Mouse (Mus musculus) hindbrain, embryonic 11.5 days (tissue): Measurements from ENCODE around the gene Pfkp. TPM values are rescaled to one million over a fixed set of nuclear protein-coding genes. Genes with fewer than 3 reads are reported as not detected.
A peak's percentile ranks its signal among the peaks of the same experiment; 100 is the strongest.

Experiments used
- ATAC-seq: fragments of 200-750 bp; cut with Nextera tagmentation; 2 replicates; pipeline ENCODE4 v1.8.0; 2017; ENCODE audit warnings: mild to moderate bottlenecking, moderate TSS enrichment, moderate library complexity; ENCODE audit not compliant: low FRiP score
- DNase-seq: peaks from one replicate; pipeline ENCODE4 v3.0.0-alpha.2; 2015; ENCODE audit warnings: low spot score
- H3K27ac ChIP-seq: fragments of 300-500 bp; sonication (generic); 2 replicates; pipeline ENCODE4 v1.5.1; 2014; ENCODE audit warnings: mild to moderate bottlenecking, low read depth, low read length
- H3K27me3 ChIP-seq: fragments of 300-500 bp; sonication (generic); 2 replicates; pipeline ENCODE4 v1.6.1; 2014; ENCODE audit warnings: mild to moderate bottlenecking, low read length, moderate library complexity, mixed read lengths; ENCODE audit not compliant: control insufficient read depth, insufficient read depth
- H3K36me3 ChIP-seq: fragments of 300-500 bp; sonication (generic); 2 replicates; pipeline ENCODE4 v1.6.1; 2014; ENCODE audit warnings: mild to moderate bottlenecking, low read length, moderate library complexity, mixed read lengths; ENCODE audit not compliant: control insufficient read depth, insufficient read depth
- H3K4me1 ChIP-seq: fragments of 300-500 bp; sonication (generic); replicated peaks from 2 replicates; pipeline ENCODE4 v1.6.1; 2014; ENCODE audit warnings: low read length, mixed read lengths; ENCODE audit not compliant: control insufficient read depth, insufficient read depth
- H3K4me2 ChIP-seq: fragments of 300-500 bp; sonication (generic); replicated peaks from 2 replicates; pipeline ENCODE4 v1.6.1; 2014; ENCODE audit warnings: mild to moderate bottlenecking, low read depth, low read length
- H3K4me3 ChIP-seq: fragments of 300-500 bp; sonication (generic); 2 replicates; pipeline ENCODE4 v1.5.1; 2014; ENCODE audit warnings: low read depth, low read length
- H3K9ac ChIP-seq: fragments of 300-500 bp; sonication (generic); 2 replicates; pipeline ENCODE4 v1.6.1; 2014; ENCODE audit warnings: low read depth, low read length
- H3K9me3 ChIP-seq: fragments of 300-500 bp; sonication (generic); 2 replicates; pipeline ENCODE4 v1.6.1; 2016; ENCODE audit warnings: low read length; ENCODE audit not compliant: control insufficient read depth
- WGBS: fragments of 180-500 bp; shearing (Covaris S2); extraction: QIAGEN DNeasy Blood & Tissue Kit; methylation state at CpG from one replicate; pipeline ENCODE4 v1.1.7; 2014; 5-methylcytosine and 5-hydroxymethylcytosine counted together
- polyA plus RNA-seq: library from polyadenylated mRNA; unstranded; fragments of >200 nt; fragmentation: Nextera tagmentation; extraction: Ambion mirVana; gene quantifications from 2 replicates; pipeline ENCODE4 v1.2.1, GENCODE M21; 2014

Pfkp gene
- polyA plus RNA-seq: 46.8 and 56.5 TPM in 2 replicates

DNA sequence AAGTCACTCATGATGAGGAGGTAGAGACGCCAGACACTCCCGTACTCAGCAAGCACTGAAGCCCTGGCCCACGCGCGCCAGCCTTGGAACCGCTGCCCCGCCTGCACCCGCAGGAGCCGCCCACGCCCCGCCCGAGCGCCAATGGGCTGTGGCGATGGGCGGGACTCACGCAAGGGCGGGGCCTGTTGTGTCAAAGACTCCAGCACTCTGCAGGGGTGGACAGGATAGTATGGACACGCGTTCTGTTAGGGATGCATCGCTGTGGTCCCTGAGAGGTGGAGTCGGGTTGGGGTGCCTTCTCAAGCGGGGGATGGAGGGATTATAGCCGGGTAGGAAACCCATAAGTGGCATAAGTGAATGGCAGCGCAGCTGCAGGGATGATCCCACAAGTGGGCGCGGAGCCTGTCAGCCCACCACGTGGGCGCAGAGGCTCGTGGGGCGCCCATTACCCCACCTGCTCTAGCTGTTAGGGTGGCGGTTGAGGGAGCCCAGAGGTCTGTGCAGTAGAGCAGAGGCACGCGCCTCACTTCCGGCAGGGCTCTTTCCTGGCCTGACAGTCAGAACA, at the start of gene Pfkp:
TSS of gene Pfkp (minus strand) at position 109 of the 565 bp plus-strand sequence.
- Histone ChIP-seq H3K4me1 (no peaks in the 10 kb centered on the region; the same call in 1 of the 2 replicates), H3K4me2 (peak within 1 kb of the TSS; percentile 99), H3K27ac (no peak within 1 kb of the TSS), H3K9me3 (no peaks in the 10 kb centered on the region), H3K9ac (peak within 1 kb of the TSS; percentile 49), H3K36me3 (no peaks in the 10 kb centered on the region), H3K27me3 (no peaks in the 10 kb centered on the region), H3K4me3 (peak within 1 kb of the TSS; percentile 55)
- DNase-seq (peak; percentile 90), ATAC-seq (peak; percentile 95)
- 3% methylated on average over 34 of the region's 34 CpGs for WGBS

DNA sequence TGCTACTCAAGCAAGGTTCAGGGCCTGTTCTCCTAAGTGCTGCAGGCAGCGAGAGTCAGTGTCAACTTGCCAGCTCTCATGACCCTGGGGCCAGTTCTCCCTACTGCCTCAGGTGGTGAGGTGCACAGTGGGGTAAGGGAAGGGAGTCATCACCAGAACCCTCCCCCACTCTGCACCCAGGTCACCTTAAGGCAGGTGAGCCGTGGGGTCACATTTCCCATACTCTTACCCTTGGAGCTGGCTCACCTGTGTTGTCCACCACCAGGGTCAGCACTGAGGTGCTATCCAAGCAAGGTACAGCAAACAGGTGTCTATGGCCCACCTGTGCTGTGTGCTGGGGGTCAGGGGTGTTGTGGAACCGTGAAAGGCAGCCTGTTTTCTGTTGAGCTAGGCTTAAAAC, 42.0 kb upstream of the Pfkp start:
- WGBS: 84% methylated on average over 3 of the region's 3 CpGs
- ATAC-seq: peak; percentile 25; the same call in 1 of the 2 replicates
- no peak overlapping the region for H3K4me2 ChIP-seq

DNA sequence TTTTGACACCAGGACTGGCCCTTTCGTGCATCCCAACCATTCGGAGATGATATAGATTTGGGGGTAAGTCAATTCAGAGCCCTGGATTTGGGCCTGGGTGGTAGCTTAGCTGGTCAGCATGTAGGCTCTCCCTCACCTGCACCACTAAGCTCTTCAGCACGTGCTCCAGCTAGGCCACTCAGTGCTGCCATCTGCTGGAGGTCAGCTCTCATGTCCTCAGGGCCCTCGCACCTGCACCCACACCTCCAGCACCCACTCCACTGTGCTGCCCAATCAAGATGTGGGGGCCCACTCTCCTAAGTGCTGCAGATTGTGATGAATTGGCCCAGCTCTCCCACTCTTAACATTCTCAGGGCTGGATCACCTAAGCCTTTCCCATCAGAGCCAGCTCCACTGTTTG, 41.4 kb upstream of the Pfkp start:
- H3K4me3 ChIP-seq: no peak overlapping the region
- no peak overlapping the region for H3K4me2 ChIP-seq
- H3K9ac ChIP-seq: no peak overlapping the region
- H3K27ac ChIP-seq: no peak overlapping the region
- peak; percentile 38 for DNase-seq
- 72% methylated on average over 4 of the region's 4 CpGs for WGBS
- peak; percentile 57 for ATAC-seq
- no peaks in the 10 kb centered on the region for H3K4me1 ChIP-seq
- H3K9me3 ChIP-seq: no peaks in the 10 kb centered on the region
- no peaks in the 10 kb centered on the region for H3K27me3 ChIP-seq
- no peaks in the 10 kb centered on the region for H3K36me3 ChIP-seq

More for the DNA sequence above, 42.0 kb upstream of the Pfkp start:
- Histone ChIP-seq H3K9me3 (no peaks in the 10 kb centered on the region), H3K9ac (no peak overlapping the region), H3K4me1 (no peaks in the 10 kb centered on the region), H3K27ac (no peak overlapping the region), H3K4me3 (no peak overlapping the region), H3K27me3 (no peaks in the 10 kb centered on the region), H3K36me3 (no peaks in the 10 kb centered on the region)
- DNase-seq: no peak

DNA sequence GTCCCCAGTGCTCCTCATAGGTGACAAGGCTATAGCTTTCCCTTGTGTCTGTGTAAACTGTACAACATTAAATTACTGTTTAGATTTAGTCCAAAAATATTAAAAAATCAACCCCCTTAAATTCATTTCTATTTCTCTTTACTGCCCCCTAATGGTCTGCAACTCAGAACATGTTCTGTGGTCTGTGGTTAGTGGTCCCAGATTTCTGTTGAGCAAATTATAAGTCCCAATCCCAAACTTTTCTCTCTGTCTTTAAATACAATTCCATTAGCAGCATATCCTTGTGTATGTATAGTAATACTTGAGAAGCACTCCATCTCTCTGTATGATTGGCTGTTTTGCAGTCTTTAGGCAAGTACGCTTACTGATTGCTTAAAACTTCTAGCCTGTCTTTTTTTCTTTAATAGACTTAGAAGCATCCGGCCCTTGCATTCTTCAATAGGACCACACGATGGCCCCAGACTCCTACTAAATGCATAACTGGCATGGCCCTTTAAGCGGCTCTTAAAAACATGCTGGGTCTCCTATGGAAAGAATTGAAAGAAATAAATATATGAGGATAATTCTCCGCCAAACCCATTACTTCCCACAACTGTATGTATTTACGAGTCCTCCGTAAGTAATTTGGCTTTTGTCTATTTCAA, 40.3 kb upstream of the Pfkp start:
- no peak overlapping the region for H3K27ac ChIP-seq
- H3K4me1 ChIP-seq: no peaks in the 10 kb centered on the region
- DNase-seq (peak; percentile 69), ATAC-seq (peak; percentile 65; the same call in 1 of the 2 replicates)
- 60% methylated on average over 7 of the region's 7 CpGs for WGBS
- H3K4me3 ChIP-seq: no peak overlapping the region
- no peaks in the 10 kb centered on the region for H3K9me3 ChIP-seq
- no peak overlapping the region for H3K9ac ChIP-seq
- no peaks in the 10 kb centered on the region for H3K36me3 ChIP-seq
- no peaks in the 10 kb centered on the region for H3K27me3 ChIP-seq
- H3K4me2 ChIP-seq: no peak overlapping the region

DNA sequence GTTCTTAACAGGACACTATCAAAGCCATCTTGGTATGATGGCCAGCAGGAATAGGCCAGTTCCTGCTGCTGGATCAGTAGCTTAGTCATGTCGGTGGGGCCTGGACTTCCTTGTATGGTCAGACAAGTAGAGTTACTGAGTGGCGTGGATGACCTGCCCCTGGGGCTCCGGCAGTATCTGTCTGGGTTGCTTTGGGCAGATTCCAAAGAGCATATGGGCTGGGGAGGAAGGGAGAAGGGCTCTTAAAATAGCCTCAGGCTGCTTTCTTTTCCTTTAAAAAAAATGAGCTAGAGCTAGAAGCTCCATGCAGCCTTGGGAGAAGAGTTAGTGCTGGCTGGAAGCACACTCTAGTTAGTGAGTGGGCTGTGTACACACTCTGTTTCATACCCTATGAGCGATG, 18.3 kb upstream of the Pfkp start:
- Histone ChIP-seq H3K27me3 (no peaks in the 10 kb centered on the region), H3K4me1 (no peaks in the 10 kb centered on the region), H3K36me3 (no peaks in the 10 kb centered on the region), H3K9ac (no peak overlapping the region), H3K4me3 (no peak overlapping the region), H3K9me3 (no peaks in the 10 kb centered on the region), H3K4me2 (no peak overlapping the region), H3K27ac (no peak overlapping the region)
- no peak for DNase-seq
- ATAC-seq: no peak
- 92% methylated on average over 4 of the region's 4 CpGs for WGBS

DNA sequence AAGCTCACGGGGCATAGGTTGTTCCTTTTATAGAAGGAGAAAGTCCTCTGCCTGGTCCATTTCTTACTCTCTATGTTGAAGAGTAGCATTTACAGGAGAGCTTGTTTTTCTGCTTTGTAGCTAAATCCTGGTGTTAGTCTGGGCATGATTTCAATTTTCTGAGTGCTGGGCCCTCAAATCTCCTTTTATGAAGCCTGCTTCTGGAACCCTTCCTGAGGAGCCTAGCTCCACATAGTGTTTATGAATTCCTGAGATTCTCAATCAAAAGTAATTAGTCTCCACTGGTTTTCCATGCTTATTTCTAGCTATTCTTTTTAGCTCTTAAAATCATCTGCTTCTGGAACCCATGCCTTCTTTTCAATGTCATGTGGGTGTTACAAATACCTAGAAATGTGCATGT, 16.9 kb upstream of the Pfkp start:
- Histone ChIP-seq H3K4me1 (no peaks in the 10 kb centered on the region), H3K27ac (no peak overlapping the region), H3K36me3 (no peaks in the 10 kb centered on the region), H3K4me2 (no peak overlapping the region), H3K9ac (no peak overlapping the region), H3K27me3 (no peaks in the 10 kb centered on the region), H3K9me3 (no peaks in the 10 kb centered on the region), H3K4me3 (no peak overlapping the region)
- 81% methylated on average over 1 of the region's 1 CpGs for WGBS
- ATAC-seq: no peak
- DNase-seq: no peak

DNA sequence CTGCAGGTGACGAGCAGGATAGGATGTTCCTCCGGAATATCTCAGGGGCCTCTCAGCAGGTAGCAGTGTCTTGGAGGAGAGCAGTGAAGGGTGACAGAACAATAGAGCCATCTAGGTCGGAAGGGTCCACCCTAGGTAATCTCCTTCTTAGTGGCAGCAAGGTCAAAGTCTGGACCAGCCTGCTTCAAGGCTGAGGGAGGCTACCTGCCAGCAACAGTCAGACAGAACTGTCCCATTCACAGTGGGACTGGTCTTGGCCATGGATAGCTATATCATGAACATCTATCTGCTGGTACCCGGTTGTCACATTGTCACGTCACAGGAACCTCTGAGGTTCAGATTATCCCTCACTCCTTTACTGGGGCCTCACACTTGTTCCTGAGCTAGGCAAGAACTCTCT, 15.6 kb upstream of the Pfkp start:
- Histone ChIP-seq H3K9ac (no peak overlapping the region), H3K36me3 (no peaks in the 10 kb centered on the region), H3K27me3 (no peaks in the 10 kb centered on the region), H3K4me2 (no peak overlapping the region), H3K9me3 (no peaks in the 10 kb centered on the region), H3K4me1 (no peaks in the 10 kb centered on the region), H3K4me3 (no peak overlapping the region), H3K27ac (no peak overlapping the region)
- no peak for ATAC-seq
- WGBS: 69% methylated on average over 5 of the region's 5 CpGs
- no peak for DNase-seq

DNA sequence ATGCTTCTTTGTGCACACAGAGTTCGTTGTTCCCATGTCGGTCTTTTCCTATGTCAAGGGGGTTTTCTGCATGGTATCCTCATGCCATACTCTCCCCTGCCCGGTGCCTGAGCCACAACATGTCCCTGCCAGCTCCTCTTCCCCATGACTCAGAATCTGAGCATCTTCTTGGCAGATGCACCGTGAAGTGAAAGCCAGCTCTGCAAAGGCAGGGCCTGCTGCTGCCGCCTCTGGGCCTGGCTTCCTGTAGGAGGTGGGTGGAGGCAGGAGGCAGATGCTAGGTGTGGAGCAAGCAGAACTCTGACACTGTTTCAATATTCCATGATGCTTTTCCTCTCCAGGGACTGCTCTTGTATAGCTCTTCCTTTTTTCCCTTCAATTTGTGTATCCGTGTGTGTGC, 10.7 kb upstream of the Pfkp start:
- no peak for DNase-seq
- Histone ChIP-seq H3K9me3 (no peaks in the 10 kb centered on the region), H3K4me1 (no peaks in the 10 kb centered on the region), H3K27ac (no peak overlapping the region), H3K4me2 (no peak overlapping the region), H3K27me3 (no peaks in the 10 kb centered on the region), H3K36me3 (no peaks in the 10 kb centered on the region), H3K9ac (no peak overlapping the region), H3K4me3 (no peak overlapping the region)
- ATAC-seq: no peak
- WGBS: 86% methylated on average over 6 of the region's 6 CpGs

DNA sequence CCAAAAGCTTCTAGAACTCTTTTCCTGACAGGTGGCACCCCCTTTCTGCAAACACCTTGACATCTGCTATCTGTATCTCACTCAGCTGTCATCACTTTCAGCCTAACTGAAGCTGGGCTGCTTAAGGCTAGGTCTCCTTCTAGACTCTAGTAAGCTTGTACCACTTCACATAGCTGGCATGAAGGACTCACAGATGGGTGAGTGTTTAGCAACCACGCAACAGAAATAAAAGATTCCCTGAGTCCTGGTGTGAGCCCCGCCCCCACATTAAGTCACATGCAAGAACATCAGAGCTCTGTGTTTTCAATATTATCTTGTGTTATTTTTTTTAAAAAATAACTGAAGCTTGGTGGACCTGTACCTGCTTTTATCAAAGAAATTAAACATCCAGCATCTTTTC, 8.7 kb upstream of the Pfkp start:
- no peak for DNase-seq
- Histone ChIP-seq H3K4me1 (no peaks in the 10 kb centered on the region), H3K27me3 (no peaks in the 10 kb centered on the region), H3K9ac (no peak overlapping the region), H3K27ac (no peak overlapping the region), H3K4me2 (no peak overlapping the region), H3K9me3 (no peaks in the 10 kb centered on the region), H3K36me3 (no peaks in the 10 kb centered on the region), H3K4me3 (no peak overlapping the region)
- ATAC-seq: no peak
- 93% methylated on average over 2 of the region's 2 CpGs for WGBS
